Mouse (Mus musculus): ENCODE results near the gene Dnlz.
A peak's percentile ranks its signal among the peaks of the same experiment; 100 is the strongest.
"Not testable (repeated sequence)": the region's sequence is repeated elsewhere in the genome, so short reads cannot be mapped to it uniquely, and the experiment has no call there.

The Dnlz gene

GRCm38 (mm10) chr2:26351358-26352290 lies at the start of gene Dnlz:
TSS of gene Dnlz (minus strand) at chr2:26352110.
- DNase-seq (ENCODE audit: low spot score in 2 of 2) = peak; percentile 92 to 96

GRCm38 (mm10) chr2:26401023-26401422 lies 49.1 kb upstream of the Dnlz start:
- no peak for DNase-seq (ENCODE audit: low spot score in 2 of 2)

GRCm38 (mm10) chr2:26400296-26400695 lies 48.4 kb upstream of the Dnlz start:
- no peak for DNase-seq (ENCODE audit: low spot score in 2 of 2)

- no peak for DNase-seq (ENCODE audit: low spot score in 2 of 2)
These were observed 47.7 kb upstream of the Dnlz start for GRCm38 (mm10) chr2:26399647-26400046.

- no peak for DNase-seq (ENCODE audit: low spot score in 2 of 2)
These were observed 47.1 kb upstream of the Dnlz start for GRCm38 (mm10) chr2:26398978-26399377.

- DNase-seq (ENCODE audit: low spot score in 2 of 2) = no peak
These were observed 39.7 kb upstream of the Dnlz start for GRCm38 (mm10) chr2:26391617-26392016.

- DNase-seq (ENCODE audit: low spot score in 2 of 2) = no peak
These were observed 39.0 kb upstream of the Dnlz start for GRCm38 (mm10) chr2:26390954-26391353.

GRCm38 (mm10) chr2:26389154-26389690 lies 37.3 kb upstream of the Dnlz start, which contains the start of the genes Entr1 and Pmpca:
TSS of gene Entr1 (minus strand) at chr2:26389316.
TSS of gene Pmpca (plus strand) at chr2:26389339.
- peak; percentile 84 to 93 for DNase-seq (ENCODE audit: low spot score in 2 of 2)

- peak; percentile 41 to 80 for DNase-seq (ENCODE audit: low spot score in 2 of 2)
These were observed 36.8 kb upstream of the Dnlz start for GRCm38 (mm10) chr2:26388682-26389153.

- no peak for DNase-seq (ENCODE audit: low spot score in 2 of 2)
These were observed 35.8 kb upstream of the Dnlz start for GRCm38 (mm10) chr2:26387713-26388112.

GRCm38 (mm10) chr2:26380871-26381270 lies 29.0 kb upstream of the Dnlz start:
- DNase-seq (ENCODE audit: low spot score in 2 of 2) = not testable (repeated sequence)

- peak; percentile 81 to 90 for DNase-seq (ENCODE audit: low spot score in 2 of 2)
These were observed 28.3 kb upstream of the Dnlz start, which contains the start of gene Snapc4 for GRCm38 (mm10) chr2:26380131-26380771. TSS of gene Snapc4 (minus strand) at chr2:26380653.

GRCm38 (mm10) chr2:26372396-26372795 lies 20.5 kb upstream of the Dnlz start:
- DNase-seq (ENCODE audit: low spot score in 2 of 2) = no peak

- no peak for DNase-seq (ENCODE audit: low spot score in 2 of 2)
These were observed 16.7 kb upstream of the Dnlz start for GRCm38 (mm10) chr2:26368572-26368971.

- DNase-seq (ENCODE audit: low spot score in 2 of 2) = no peak
These were observed 16.0 kb upstream of the Dnlz start for GRCm38 (mm10) chr2:26367911-26368310.

GRCm38 (mm10) chr2:26364738-26365465 lies 13.0 kb upstream of the Dnlz start:
- no peak for DNase-seq (ENCODE audit: low spot score in 2 of 2)

GRCm38 (mm10) chr2:26363481-26363880 lies 11.6 kb upstream of the Dnlz start:
- DNase-seq (ENCODE audit: low spot score in 2 of 2) = no peak

GRCm38 (mm10) chr2:26362991-26363390 lies 11.1 kb upstream of the Dnlz start:
- no peak for DNase-seq (ENCODE audit: low spot score in 2 of 2)

GRCm38 (mm10) chr2:26360772-26361171 lies 8.9 kb upstream of the Dnlz start, which contains the start of gene Card9:
TSS of gene Card9 (minus strand) at chr2:26360918.
- peak in 1 of 2 experiments; percentile 30 for DNase-seq (ENCODE audit: low spot score in 2 of 2)

GRCm38 (mm10) chr2:26359983-26360382 lies 8.1 kb upstream of the Dnlz start:
- DNase-seq (ENCODE audit: low spot score in 2 of 2) = no peak

GRCm38 (mm10) chr2:26358667-26359320 lies 6.9 kb upstream of the Dnlz start:
- DNase-seq (ENCODE audit: low spot score in 2 of 2) = no peak

Data from spleen, postnatal 4 days (tissue).